26 mouse cellular contexts compared by ENCODE assay signal in genomic region chr3:123065466-123065865, GRCm38 (mm10). TPM values are rescaled to one million over a fixed set of nuclear protein-coding genes. Genes with fewer than 3 reads are reported as not detected.
A peak's percentile ranks its signal among the peaks of the same experiment; 100 is the strongest.
DNase-seq lines count a peak whose midpoint lies in the region; ATAC-seq and TF ChIP-seq lines count a peak whose summit lies in the region.
"Had no signal": no experiment of that assay in that cellular context is flagged by ENCODE, and none has a peak within 500 bp of the region (broad histone marks: within the 10 kb centered on the region; RNA-seq: fewer than 3 reads in every experiment).

No protein-coding gene starts in this region.

- H3K27me3 ChIP-seq in heart, embryonic 11.5 days (ENCODE audit: control insufficient read depth, insufficient read depth, low read length): no peaks in the 10 kb centered on the region
- H3K27me3 ChIP-seq in kidney, embryonic 15.5 days: no peaks in the 10 kb centered on the region
- H3K27me3 ChIP-seq in lung, embryonic 14.5 days (ENCODE audit: insufficient read depth, low read length): no peaks in the 10 kb centered on the region
- no peaks in the 10 kb centered on the region for H3K27me3 ChIP-seq in intestine, embryonic 16.5 days (replicated peaks; ENCODE audit: control insufficient read depth, insufficient read depth, low read length)
- H3K27me3 ChIP-seq: forebrain, embryonic 13.5 days; neural tube, embryonic 13.5 days had no signal

- H3K4me1 ChIP-seq in heart, embryonic 11.5 days (ENCODE audit: control insufficient read depth, insufficient read depth, low read length): peaks cover 16% of the 10 kb centered on the region
- H3K4me1 ChIP-seq in kidney, embryonic 15.5 days: 0 out of 2 replicates have a peak, but pooled peaks cover 2% of the 10 kb centered on the region
- H3K4me1 ChIP-seq in lung, embryonic 14.5 days (ENCODE audit: insufficient read depth): peaks cover 10% of the 10 kb centered on the region
- peaks cover 17% of the 10 kb centered on the region for H3K4me1 ChIP-seq in intestine, embryonic 16.5 days (ENCODE audit: control insufficient read depth, insufficient read depth, low read length)
- H3K4me1 ChIP-seq: forebrain, embryonic 13.5 days; neural tube, embryonic 13.5 days had no signal

- no peak overlapping the region for H3K4me3 ChIP-seq in heart, embryonic 11.5 days (ENCODE audit: low read depth, low read length)
- no peak overlapping the region for H3K4me3 ChIP-seq in kidney, embryonic 15.5 days (replicated peaks)
- H3K4me3 ChIP-seq in lung, embryonic 14.5 days (ENCODE audit: low read depth, low read length): no peak overlapping the region
- H3K4me3 ChIP-seq in intestine, embryonic 16.5 days (ENCODE audit: low read length): no peak overlapping the region
- H3K4me3 ChIP-seq: forebrain, embryonic 13.5 days; midbrain, embryonic 10.5 days; myocyte; neural tube, embryonic 13.5 days had no signal

- 53% methylated on average over 5 of the region's 5 CpGs for WGBS in heart, embryonic 11.5 days (ENCODE audit: insufficient replicate concordance)
- WGBS in kidney, embryonic 15.5 days: 70% methylated on average over 5 of the region's 5 CpGs
- WGBS in lung, embryonic 14.5 days: 29% methylated on average over 5 of the region's 5 CpGs
- 47% methylated on average over 5 of the region's 5 CpGs for WGBS in intestine, embryonic 16.5 days

- H3K9ac ChIP-seq in heart, embryonic 11.5 days (ENCODE audit: low read depth, low read length): no peak overlapping the region
- no peak overlapping the region for H3K9ac ChIP-seq in kidney, embryonic 15.5 days
- no peak overlapping the region for H3K9ac ChIP-seq in lung, embryonic 14.5 days
- H3K9ac ChIP-seq in intestine, embryonic 16.5 days (ENCODE audit: low read depth, low read length): no peak overlapping the region
- H3K9ac ChIP-seq: forebrain, embryonic 13.5 days; liver, postnatal 0 days; neural tube, embryonic 13.5 days had no signal

- H3K27ac ChIP-seq in heart, embryonic 11.5 days (ENCODE audit: low read depth, low read length): no peak overlapping the region
- H3K27ac ChIP-seq in kidney, embryonic 15.5 days: 0 out of 2 replicates have a peak overlapping the region, but pooled peaks have one; percentile 5
- no peak overlapping the region for H3K27ac ChIP-seq in lung, embryonic 14.5 days (ENCODE audit: low read depth)
- H3K27ac ChIP-seq in intestine, embryonic 16.5 days (ENCODE audit: low read length): no peak overlapping the region
- H3K27ac ChIP-seq: forebrain, embryonic 13.5 days; macrophage; midbrain, embryonic 10.5 days; neural tube, embryonic 13.5 days had no signal

- no peak overlapping the region for H3K4me2 ChIP-seq in heart, embryonic 11.5 days
- no peak overlapping the region for H3K4me2 ChIP-seq in kidney, embryonic 15.5 days
- no peak overlapping the region for H3K4me2 ChIP-seq in lung, embryonic 14.5 days
- H3K4me2 ChIP-seq in intestine, embryonic 16.5 days (ENCODE audit: low read depth, low read length): no peak overlapping the region
- H3K4me2 ChIP-seq: forebrain, embryonic 13.5 days; liver, embryonic 11.5 days; neural tube, embryonic 13.5 days had no signal

- TF ChIP-seq CTCF in lung, embryonic 14.5 days (IDR thresholded peaks at IDR 0.05; ENCODE audit: low read depth): no peak

- no peaks in the 10 kb centered on the region for H3K36me3 ChIP-seq in heart, embryonic 11.5 days (ENCODE audit: control insufficient read depth, insufficient read depth, low read length)
- H3K36me3 ChIP-seq in kidney, embryonic 15.5 days: no peaks in the 10 kb centered on the region
- H3K36me3 ChIP-seq in lung, embryonic 14.5 days (ENCODE audit: insufficient read depth): no peaks in the 10 kb centered on the region
- no peaks in the 10 kb centered on the region for H3K36me3 ChIP-seq in intestine, embryonic 16.5 days (ENCODE audit: control insufficient read depth, insufficient read depth, low read length)
- H3K36me3 ChIP-seq: midbrain, embryonic 10.5 days; neural tube, embryonic 13.5 days had no signal

- no peak for ATAC-seq in heart, embryonic 11.5 days (replicated peaks; ENCODE audit: insufficient number of reproducible peaks, low FRiP score, low TSS enrichment)
- 0 out of 2 replicates have a peak, but pooled peaks have one; percentile 49 for ATAC-seq in kidney, embryonic 15.5 days (replicated peaks; ENCODE audit: low FRiP score)
- ATAC-seq in lung, embryonic 14.5 days (ENCODE audit: insufficient read depth): peak; percentile 68; the same call in 1 of the 2 replicates
- peak; percentile 47; the same call in 1 of the 2 replicates for ATAC-seq in intestine, embryonic 16.5 days
- ATAC-seq: forebrain, embryonic 13.5 days; liver, postnatal 0 days; midbrain, embryonic 16.5 days had no signal

- DNase-seq in heart, adult 11 months: peak; percentile 52
- DNase-seq in kidney, postnatal 25 days: no peak
- DNase-seq in lung, embryonic 14.5 days: peak; percentile 73
- DNase-seq in lung, postnatal 25 days (ENCODE audit: low spot score): no peak
- DNase-seq in cerebellum, postnatal 14 days: no peak
- DNase-seq: adrenal gland, postnatal 10 days; cerebellum, adult 2 months; cerebellum, postnatal 36 days; heart, adult 18-20 months; heart, postnatal 10 days; left cerebral cortex, postnatal 4 days; liver, postnatal 0 days; retina, postnatal 1 day; right cerebral cortex, postnatal 25 days; spleen, adult 18-20 months; thymus, postnatal 25 days had no signal

- no peaks in the 10 kb centered on the region for H3K9me3 ChIP-seq in heart, embryonic 11.5 days (replicated peaks; ENCODE audit: control insufficient read depth, low read length)
- no peaks in the 10 kb centered on the region for H3K9me3 ChIP-seq in kidney, embryonic 15.5 days (replicated peaks)
- no peaks in the 10 kb centered on the region for H3K9me3 ChIP-seq in lung, embryonic 14.5 days (ENCODE audit: low read depth, low read length)
- H3K9me3 ChIP-seq in intestine, embryonic 16.5 days (ENCODE audit: control insufficient read depth, low read length): no peaks in the 10 kb centered on the region
- H3K9me3 ChIP-seq: midbrain, embryonic 10.5 days; neural tube, embryonic 13.5 days had no signal

RNA-seq across cellular contexts. Expression of gene Myoz2, which starts 30.7 kb away (rescaled TPM):
- polyA plus RNA-seq in heart, embryonic 11.5 days (2014; fragmentation: Nextera tagmentation; extraction: Ambion mirVana): 100 and 111 TPM in 2 replicates
- polyA plus RNA-seq in kidney, embryonic 15.5 days (2015; fragmentation: Nextera tagmentation; extraction: Ambion mirVana): 2.2 and 6.7 TPM in 2 replicates
- polyA plus RNA-seq in lung, embryonic 14.5 days (2014; fragmentation: Nextera tagmentation; extraction: Ambion mirVana): 0.17 and 1.2 TPM in 2 replicates
- 0.45 and 0.59 TPM in 2 replicates for polyA plus RNA-seq in intestine, embryonic 16.5 days (2015; fragmentation: Nextera tagmentation; extraction: Ambion mirVana)
- polyA plus RNA-seq: forebrain, embryonic 13.5 days; macrophage; midbrain, embryonic 10.5 days; midbrain, embryonic 16.5 days had no signal

Comparison
In these comparisons a context has a peak if more than half of its experiments do, and no peak if none do; other contexts are left out.
1. DNase-seq: peak in heart, adult 11 months (single experiment) and lung, embryonic 14.5 days (single experiment); none in kidney, postnatal 25 days (0 of 2), lung, postnatal 25 days (single experiment) and cerebellum, postnatal 14 days (0 of 2).
2. RNA of gene Myoz2, which starts 30.7 kb away (polyA plus RNA-seq): 100 to 111 TPM in heart, embryonic 11.5 days; 2.2 to 6.7 TPM in kidney, embryonic 15.5 days, 0.45 to 0.59 TPM in intestine, embryonic 16.5 days and 0.17 to 1.2 TPM in lung, embryonic 14.5 days; every median in the first group is over 10 times any median in the second.